Mouse (Mus musculus): ENCODE data around the gene Slc39a3.

Gene Slc39a3

DNA sequence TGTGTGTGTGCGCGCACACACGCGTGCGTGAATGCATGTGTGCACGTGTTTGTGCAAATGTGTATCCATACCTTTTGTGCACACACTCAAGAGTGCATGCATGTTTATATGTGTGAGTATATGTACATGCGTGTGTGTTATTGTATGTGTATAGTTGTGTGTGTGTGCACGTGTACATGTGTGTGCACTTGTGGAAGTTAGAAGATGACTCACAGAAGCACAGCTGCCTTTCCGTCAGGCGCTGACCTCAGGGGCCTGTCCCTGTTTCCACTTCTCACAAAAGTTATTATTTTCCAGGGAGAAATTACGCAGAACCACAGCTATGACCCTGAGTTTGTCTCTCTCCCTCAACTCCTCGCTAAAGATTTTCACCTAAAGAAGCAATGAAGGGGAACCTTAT is 53.0 kb downstream of the Slc39a3 start:
- DNase-seq (ENCODE audit: low spot score): no peak

GRCm38 (mm10) chr10:80982381-80982780 is 54.8 kb downstream of the Slc39a3 start:
- DNase-seq (ENCODE audit: low spot score): no peak

DNA sequence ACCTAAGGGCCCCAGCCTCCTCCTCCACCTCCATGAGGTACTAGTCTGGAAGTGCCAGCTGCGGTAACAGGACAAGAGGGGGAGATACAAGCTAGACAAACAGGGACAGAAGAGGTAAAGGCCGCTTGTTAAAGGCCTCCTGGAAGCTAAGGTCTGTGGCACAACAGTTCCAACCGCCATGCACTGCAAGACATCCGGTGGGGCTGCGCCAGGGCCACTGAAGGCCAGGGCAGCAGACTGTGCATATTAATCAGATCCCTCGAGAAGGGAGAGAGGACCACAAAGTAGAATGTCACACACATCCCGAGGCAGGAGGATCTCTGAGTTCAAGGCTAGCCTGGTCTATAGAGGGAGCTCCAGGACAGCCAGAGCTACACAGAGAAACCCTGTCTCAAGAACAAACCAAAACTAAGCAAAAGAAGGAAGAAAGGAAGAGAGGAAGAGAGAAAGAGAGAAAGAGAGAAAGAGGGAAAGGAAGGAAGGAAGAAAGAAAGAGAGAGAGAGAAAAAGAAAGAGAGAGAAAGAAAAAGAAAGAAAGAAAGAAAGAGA is 55.6 kb downstream of the Slc39a3 start:
- DNase-seq (ENCODE audit: low spot score): no peak
